Mouse (Mus musculus) stomach, postnatal 0 days (tissue): Measurements from ENCODE around the gene Macrod1. TPM values are rescaled to one million over a fixed set of nuclear protein-coding genes. Genes with fewer than 3 reads are reported as not detected.

Source experiments
- ATAC-seq: fragments of 200-750 bp; cut with Nextera tagmentation; 2 replicates; pipeline ENCODE4 v1.8.0; 2017; ENCODE audit not compliant: low FRiP score, low TSS enrichment
- DNase-seq: peaks from one replicate; pipeline ENCODE4 v3.0.0-alpha.2; 2016; ENCODE audit warnings: low spot score
- H3K27ac ChIP-seq: fragments of 300-500 bp; sonication (generic); replicated peaks from 2 replicates; pipeline ENCODE4 v1.5.1; 2014; ENCODE audit warnings: mild to moderate bottlenecking, control low read depth
- H3K27me3 ChIP-seq: fragments of 300-500 bp; sonication (generic); 2 replicates; pipeline ENCODE4 v1.6.1; 2014; ENCODE audit warnings: low read length; ENCODE audit not compliant: control insufficient read depth, insufficient read depth
- H3K36me3 ChIP-seq: fragments of 300-500 bp; sonication (generic); 2 replicates; pipeline ENCODE4 v1.6.1; 2014; ENCODE audit warnings: low read length, mixed read lengths; ENCODE audit not compliant: control insufficient read depth, insufficient read depth
- H3K4me1 ChIP-seq: fragments of 300-500 bp; sonication (generic); replicated peaks from 2 replicates; pipeline ENCODE4 v1.6.1; 2014; ENCODE audit warnings: antibody characterized with exemption; ENCODE audit not compliant: control insufficient read depth, insufficient read depth
- H3K4me2 ChIP-seq: fragments of 300-500 bp; sonication (generic); replicated peaks from 2 replicates; pipeline ENCODE4 v1.6.1; 2014; ENCODE audit warnings: low read depth, mild to moderate bottlenecking, control low read depth, moderate library complexity
- H3K4me3 ChIP-seq: fragments of 300-500 bp; sonication (generic); 2 replicates; pipeline ENCODE4 v1.5.1; 2014; ENCODE audit warnings: low read depth, low read length, control low read depth
- H3K9ac ChIP-seq: fragments of 300-500 bp; sonication (generic); 2 replicates; pipeline ENCODE4 v1.6.1; 2014; ENCODE audit warnings: mild to moderate bottlenecking, low read length, control low read depth, mixed read lengths
- H3K9me3 ChIP-seq: fragments of 300-500 bp; sonication (generic); 2 replicates; pipeline ENCODE4 v1.6.1; 2016; ENCODE audit warnings: low read length; ENCODE audit not compliant: control insufficient read depth
- CTCF ChIP-seq: IDR thresholded peaks from 2 replicates; pipeline ENCODE4 v1.5.1; 2016; ENCODE audit warnings: antibody characterized with exemption, low read depth, mild to moderate bottlenecking, moderate library complexity
- EP300 ChIP-seq: optimal IDR thresholded peaks from 2 replicates; pipeline ENCODE3; 2016; ENCODE audit warnings: antibody characterized with exemption
- WGBS: fragments of 180-500 bp; shearing (Covaris S2); extraction: QIAGEN DNeasy Blood & Tissue Kit; methylation state at CpG from one replicate; pipeline ENCODE4 v1.1.7; 2014; 5-methylcytosine and 5-hydroxymethylcytosine counted together
- polyA plus RNA-seq: library from polyadenylated mRNA; unstranded; fragments of >200 nt; fragmentation: Nextera tagmentation; extraction: Ambion mirVana; gene quantifications from 2 replicates; pipeline ENCODE4 v1.2.1, GENCODE M21; 2015

Macrod1 gene
- polyA plus RNA-seq, 1 experiment from 2014 or later: 16.8 TPM

DNA sequence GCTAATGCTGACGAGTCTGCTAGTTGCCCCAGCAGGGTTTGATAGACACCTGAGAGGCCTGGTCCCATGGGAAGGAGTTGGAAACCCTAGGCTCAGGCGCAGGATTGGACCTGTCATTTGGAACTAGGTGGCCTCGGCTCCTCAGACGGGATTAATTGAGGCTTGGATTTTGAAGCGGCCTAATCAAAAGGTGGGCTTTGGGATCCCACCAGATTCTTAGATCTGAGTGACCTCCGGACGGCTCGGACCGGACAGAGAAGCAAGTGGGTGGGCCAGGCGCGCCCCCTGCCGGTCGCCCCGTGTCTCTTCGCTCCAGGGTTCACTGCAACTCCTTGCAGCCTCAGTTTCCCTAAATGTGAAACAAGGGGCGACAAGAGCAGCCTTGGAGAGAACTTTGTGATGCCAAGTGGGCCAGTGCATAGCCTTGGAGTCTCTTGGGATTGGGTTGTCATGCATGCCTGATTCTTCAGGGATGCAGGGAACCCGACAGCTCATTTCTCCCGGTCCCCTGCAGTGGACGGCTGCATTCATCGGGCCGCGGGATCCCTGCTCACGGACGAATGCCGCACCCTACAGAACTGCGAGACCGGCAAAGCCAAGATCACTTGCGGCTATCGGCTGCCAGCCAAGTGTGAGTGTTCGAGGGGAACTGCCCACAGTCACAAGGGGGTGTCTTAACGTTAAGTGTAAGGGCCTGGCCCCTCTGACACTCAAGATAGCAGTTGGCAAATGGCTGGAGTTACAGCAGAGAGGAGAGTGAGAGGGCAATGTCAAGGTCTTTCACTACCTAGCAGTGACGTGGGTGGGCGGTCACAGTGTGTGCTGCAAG lies 139.5 kb downstream of the Macrod1 start:
- Histone ChIP-seq H3K27ac (no peak overlapping the region), H3K4me1 (no peaks in the 10 kb centered on the region), H3K9ac (no peak overlapping the region), H3K27me3 (no peaks in the 10 kb centered on the region), H3K4me3 (no peak overlapping the region), H3K4me2 (no peak overlapping the region), H3K36me3 (peaks cover 26% of the 10 kb centered on the region; the same call in 1 of the 2 replicates), H3K9me3 (no peaks in the 10 kb centered on the region)
- ATAC-seq (peak; percentile 13), DNase-seq (peak; percentile 65)
- WGBS: 22% methylated on average over 33 of the region's 33 CpGs
- no peak for TF ChIP-seq EP300
- peak; percentile 92 for TF ChIP-seq CTCF

DNA sequence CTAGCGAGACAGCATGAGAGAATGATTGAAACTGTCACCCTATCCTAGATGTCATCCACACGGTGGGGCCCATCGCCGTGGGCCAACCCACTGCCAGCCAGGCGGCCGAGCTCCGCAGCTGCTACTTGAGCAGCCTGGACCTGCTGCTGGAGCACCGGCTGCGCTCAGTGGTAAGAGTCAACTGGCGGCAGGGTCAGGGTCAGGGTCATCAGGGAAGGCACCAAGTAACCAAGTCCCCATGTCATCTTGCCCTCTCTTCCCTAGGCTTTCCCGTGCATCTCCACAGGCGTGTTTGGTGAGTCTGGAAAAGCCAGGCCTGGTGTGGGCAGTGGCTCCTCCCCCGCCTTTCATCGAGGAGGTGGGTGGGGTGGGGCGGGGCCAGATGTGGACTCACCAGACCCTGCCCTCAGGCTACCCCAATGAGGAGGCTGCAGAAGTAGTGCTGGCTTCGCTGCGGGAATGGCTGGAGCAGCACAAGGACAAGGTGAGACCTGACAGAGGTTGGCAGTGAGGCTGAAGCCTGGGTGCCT lies 140.2 kb downstream of the Macrod1 start:
- TF ChIP-seq CTCF (no peak), EP300 (no peak)
- Histone ChIP-seq H3K27ac (no peak overlapping the region), H3K36me3 (peaks cover 27% of the 10 kb centered on the region; the same call in 1 of the 2 replicates), H3K4me2 (no peak overlapping the region), H3K4me3 (no peak overlapping the region), H3K9me3 (no peaks in the 10 kb centered on the region), H3K9ac (no peak overlapping the region), H3K4me1 (no peaks in the 10 kb centered on the region), H3K27me3 (no peaks in the 10 kb centered on the region)
- ATAC-seq (peak; percentile 36), DNase-seq (peak; percentile 62)
- WGBS: 21% methylated on average over 17 of the region's 17 CpGs

DNA sequence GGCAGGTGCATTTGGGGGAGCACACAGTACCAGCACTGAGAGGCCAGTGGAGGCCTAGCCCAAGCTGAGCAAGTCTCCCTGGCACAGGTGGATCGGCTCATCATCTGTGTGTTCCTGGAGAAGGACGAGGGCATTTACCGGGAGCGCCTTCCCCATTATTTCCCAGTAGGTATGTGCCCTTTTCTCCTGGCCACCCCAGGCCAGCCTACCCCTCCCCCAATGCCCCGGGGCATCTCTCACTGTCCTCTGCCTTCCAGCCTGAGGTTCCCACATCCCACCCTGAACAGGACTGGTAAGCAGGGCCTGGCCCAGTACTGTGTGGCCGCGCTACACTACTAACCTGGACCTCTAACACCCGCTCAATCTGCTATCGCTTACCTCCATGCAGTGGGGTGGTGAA lies 140.8 kb downstream of the Macrod1 start:
- Histone ChIP-seq H3K9ac (no peak overlapping the region), H3K36me3 (peaks cover 29% of the 10 kb centered on the region; the same call in 1 of the 2 replicates), H3K9me3 (no peaks in the 10 kb centered on the region), H3K4me3 (no peak overlapping the region), H3K4me2 (no peak overlapping the region), H3K27ac (no peak overlapping the region), H3K27me3 (no peaks in the 10 kb centered on the region), H3K4me1 (no peaks in the 10 kb centered on the region)
- DNase-seq (no peak), ATAC-seq (peak; percentile 22; the same call in 1 of the 2 replicates)
- TF ChIP-seq EP300: no peak
- no peak for TF ChIP-seq CTCF
- WGBS: 88% methylated on average over 9 of the region's 9 CpGs

DNA sequence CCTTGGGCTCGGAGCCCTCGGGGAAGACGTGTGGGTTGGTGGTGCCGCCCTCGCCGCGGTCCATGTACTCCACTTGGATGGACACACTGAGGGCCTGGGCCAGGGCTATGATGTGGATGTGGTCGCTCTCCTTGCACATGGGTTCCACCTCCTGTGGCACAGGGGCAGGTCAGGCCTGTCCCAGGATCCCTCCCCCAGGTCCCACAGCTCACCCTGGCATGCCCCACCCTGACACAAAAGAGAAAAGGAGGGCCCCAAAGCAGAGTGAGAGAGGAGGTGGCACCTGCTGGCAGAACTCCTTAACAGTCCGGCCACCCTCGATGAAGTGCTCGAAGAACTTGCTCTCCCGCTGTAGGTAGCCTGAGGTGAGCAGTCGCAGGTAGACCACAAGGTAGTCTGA lies 142.5 kb downstream of the Macrod1 start:
- WGBS: 93% methylated on average over 13 of the region's 13 CpGs
- Histone ChIP-seq H3K4me2 (no peak overlapping the region), H3K9me3 (no peaks in the 10 kb centered on the region), H3K27ac (no peak overlapping the region), H3K9ac (no peak overlapping the region), H3K27me3 (no peaks in the 10 kb centered on the region), H3K4me3 (no peak overlapping the region), H3K4me1 (no peaks in the 10 kb centered on the region), H3K36me3 (peaks cover 36% of the 10 kb centered on the region)
- TF ChIP-seq EP300: no peak
- TF ChIP-seq CTCF: no peak
- no peak for ATAC-seq
- DNase-seq: no peak

DNA sequence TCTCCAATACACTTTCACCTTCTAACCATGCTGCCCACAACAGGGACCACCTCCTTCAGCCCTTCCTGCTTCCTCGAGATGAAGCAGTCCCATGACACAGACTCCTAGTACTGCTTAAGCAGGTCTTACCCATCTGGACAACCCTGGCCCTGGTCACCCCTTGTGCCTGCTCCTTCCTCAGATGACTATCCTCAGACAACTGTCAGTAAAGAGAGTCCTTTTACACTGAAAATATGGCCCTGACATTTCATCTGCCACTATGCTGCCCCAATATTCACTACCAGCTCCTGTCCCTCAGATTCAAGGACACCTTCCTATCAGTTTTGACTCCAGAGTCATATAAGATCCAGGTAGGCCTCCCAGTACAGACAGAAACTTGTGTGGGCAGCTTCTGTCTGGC lies 143.8 kb downstream of the Macrod1 start:
- no peak overlapping the region for H3K9ac ChIP-seq
- no peak overlapping the region for H3K27ac ChIP-seq
- H3K27me3 ChIP-seq: no peaks in the 10 kb centered on the region
- ATAC-seq (no peak), DNase-seq (no peak)
- H3K4me3 ChIP-seq: no peak overlapping the region
- peaks cover 6% of the 10 kb centered on the region for H3K4me1 ChIP-seq
- TF ChIP-seq CTCF: no peak
- no peak for TF ChIP-seq EP300
- peaks cover 36% of the 10 kb centered on the region for H3K36me3 ChIP-seq
- no peak overlapping the region for H3K4me2 ChIP-seq
- no peaks in the 10 kb centered on the region for H3K9me3 ChIP-seq
- WGBS: 71% methylated on average over 1 of the region's 1 CpGs

DNA sequence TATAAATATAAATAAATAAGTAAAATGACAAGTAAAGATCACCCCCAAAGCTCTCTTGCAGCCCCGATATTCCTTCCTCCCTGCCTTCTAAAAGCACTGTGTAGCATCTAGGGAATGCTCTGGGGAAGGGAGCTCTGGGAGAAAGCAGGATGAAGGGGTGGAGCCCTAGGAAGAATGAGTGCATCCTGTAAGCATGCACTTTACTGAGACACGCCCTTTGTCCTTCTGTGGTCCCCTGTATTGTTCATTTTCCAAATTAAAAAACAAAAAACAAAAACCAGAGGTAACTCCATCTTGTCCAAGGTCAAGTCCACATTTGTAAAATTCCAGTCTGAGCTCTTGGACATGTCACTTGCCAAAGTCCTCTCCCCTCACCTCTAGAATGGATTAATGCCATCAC lies 148.3 kb downstream of the Macrod1 start:
- TF ChIP-seq EP300 (no peak), CTCF (no peak)
- DNase-seq: no peak

More for the DNA sequence above, 148.3 kb downstream of the Macrod1 start:
- 53% methylated on average over 2 of the region's 2 CpGs for WGBS
- H3K36me3 ChIP-seq: peaks cover 19% of the 10 kb centered on the region
- no peak overlapping the region for H3K27ac ChIP-seq
- peaks cover 7% of the 10 kb centered on the region for H3K4me1 ChIP-seq
- H3K27me3 ChIP-seq: no peaks in the 10 kb centered on the region
- H3K9ac ChIP-seq: peak overlapping the region; percentile 84
- H3K9me3 ChIP-seq: no peaks in the 10 kb centered on the region
- peak overlapping the region; percentile 81 for H3K4me2 ChIP-seq
- peak overlapping the region; percentile 86; the same call in 1 of the 2 replicates for H3K4me3 ChIP-seq
- no peak for ATAC-seq
